Mouse (Mus musculus) regulatory T cell (primary cell): ENCODE data around the gene Kctd5.
"Not testable (repeated sequence)": the region's sequence is repeated elsewhere in the genome, so short reads cannot be mapped to it uniquely, and the experiment has no call there.

ENCODE experiments used
- in situ Hi-C: fragments of 300-600 bp; cut with MboI, MseI; formaldehyde crosslinking; loops from one replicate; pipeline ENCODE4 v1.15.1; 2025; ENCODE audit warnings: high pct_unique_total_duplicates

Kctd5 gene

DNA sequence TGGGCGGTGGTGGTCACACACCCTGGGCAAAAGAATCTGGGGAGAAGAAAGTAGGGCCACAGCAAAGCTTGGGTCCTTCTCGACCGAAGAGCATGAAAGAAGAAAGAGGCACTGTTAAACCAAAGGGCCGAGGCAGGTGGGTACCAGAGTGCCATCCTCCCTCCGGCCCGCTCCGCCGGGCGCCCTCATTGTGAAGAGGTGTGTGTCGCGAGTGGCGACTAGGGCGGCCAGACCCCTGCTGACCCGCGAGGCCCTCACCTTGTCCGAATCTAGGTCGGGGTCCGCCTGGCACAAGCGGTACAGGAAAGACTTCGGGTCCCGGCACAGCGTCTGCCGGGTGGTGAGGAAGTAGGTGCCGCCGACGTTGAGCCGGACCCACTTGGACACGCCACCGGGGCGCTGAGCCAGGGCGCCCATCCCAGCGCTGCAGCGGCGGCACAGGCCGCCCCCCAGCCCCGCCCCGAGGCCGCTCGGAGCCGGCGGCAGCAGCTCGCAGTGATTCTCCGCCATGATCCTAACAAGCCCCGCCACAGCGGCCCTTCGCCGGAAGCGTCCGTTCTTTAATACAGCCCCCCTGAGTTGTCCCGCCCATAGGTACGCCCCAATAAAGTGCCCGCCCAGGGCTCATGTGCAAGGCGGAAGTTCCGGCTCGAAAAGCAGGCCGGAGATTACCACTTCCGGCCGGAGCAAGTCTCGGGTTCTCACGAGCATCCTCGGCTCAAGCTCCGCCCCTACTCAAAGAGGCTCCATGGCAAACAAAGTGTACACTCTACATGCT is at the start of gene Kctd5:
Gene Kctd5, minus strand, starts transcription at position 567 of the 778 bp plus-strand sequence.
- in situ Hi-C loops, result no loop called here

GRCm38 (mm10) chr17:24119446-24119845 is 46.2 kb upstream of the Kctd5 start:
- in situ Hi-C loops, result no loop called here

DNA sequence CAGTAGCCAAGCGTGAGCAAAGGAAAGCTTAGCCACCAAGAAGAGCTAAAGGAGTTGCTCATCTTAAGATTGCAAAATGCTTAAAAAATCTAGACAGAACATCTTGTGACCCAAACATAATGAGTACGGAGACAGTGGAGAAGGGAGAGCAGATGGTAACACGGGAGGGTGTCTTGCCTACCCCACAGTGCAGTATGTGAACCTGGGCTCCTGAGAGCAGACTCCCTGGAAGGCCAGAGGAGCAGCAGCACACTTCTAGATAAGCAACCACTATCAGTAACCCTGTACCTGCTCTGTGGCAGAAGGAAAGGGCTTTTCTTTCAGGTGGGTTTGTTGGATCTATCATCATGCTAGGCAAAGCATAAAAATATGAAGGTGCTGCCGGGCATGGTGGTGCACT is 39.7 kb upstream of the Kctd5 start:
- in situ Hi-C loops, result no loop called here

GRCm38 (mm10) chr17:24111256-24111655 is 38.0 kb upstream of the Kctd5 start:
- in situ Hi-C loops, result no loop called here

DNA sequence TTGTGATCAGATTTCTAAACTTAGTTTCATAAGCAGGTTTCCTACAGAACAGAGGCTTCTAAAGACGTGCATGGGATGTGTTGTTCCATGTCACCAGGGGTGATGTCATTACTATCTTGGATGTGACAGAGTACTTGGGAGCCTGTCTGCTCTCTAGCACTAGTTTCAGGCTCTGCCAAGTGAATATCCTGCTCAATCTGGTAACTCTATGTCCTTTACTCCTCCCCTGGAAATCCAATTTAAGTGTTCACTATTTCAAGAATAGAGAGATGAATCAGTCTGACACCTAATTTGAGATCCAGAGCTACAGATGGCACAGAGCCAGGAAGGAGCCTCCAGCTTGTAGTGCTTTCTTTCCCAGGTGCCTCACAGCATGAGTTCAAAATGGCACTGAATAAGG is 35.6 kb upstream of the Kctd5 start:
- in situ Hi-C loops, result no loop called here

DNA sequence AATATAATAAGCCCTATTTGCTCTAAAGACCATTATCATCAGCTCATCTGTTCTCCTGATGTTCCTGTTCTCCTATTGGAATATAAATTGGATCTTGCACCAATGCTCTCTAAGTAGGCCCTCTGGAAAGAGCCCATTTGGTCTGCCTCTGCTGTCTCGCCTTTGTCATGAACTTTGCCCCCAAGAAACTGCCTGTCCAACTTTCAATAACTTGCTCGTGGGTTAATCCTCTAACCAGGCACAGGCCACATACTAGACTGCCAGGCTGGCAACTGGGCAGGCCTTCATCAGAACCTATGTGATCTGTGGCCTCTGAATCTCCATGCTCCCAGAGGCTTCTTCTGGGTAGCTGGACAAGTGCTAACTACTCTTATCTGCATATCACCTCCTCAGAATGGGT is 31.8 kb upstream of the Kctd5 start:
- in situ Hi-C loops, result no loop called here

DNA sequence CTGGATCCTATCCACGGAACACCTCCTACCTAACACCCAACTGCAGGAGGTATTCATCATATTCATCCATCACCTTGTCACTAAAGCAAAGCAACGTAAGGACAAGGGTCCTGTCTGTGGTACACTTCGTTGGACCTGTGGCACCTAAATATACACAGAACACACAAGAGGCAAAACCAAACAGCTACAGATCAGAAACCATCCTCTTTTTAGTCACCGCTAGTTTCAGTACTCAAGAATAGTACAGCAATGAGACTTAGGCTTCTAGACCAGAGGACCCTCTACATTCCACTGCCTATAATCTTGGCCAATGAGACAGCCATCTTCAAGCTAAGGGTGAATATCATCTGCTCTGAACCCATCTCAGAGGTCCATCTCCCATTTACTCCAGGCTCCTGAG is 25.1 kb upstream of the Kctd5 start:
- in situ Hi-C loops, result no loop called here

- in situ Hi-C loops, result no loop called here
These were observed 17.3 kb upstream of the Kctd5 start for GRCm38 (mm10) chr17:24090575-24090974.

GRCm38 (mm10) chr17:24086399-24086798 is 13.1 kb upstream of the Kctd5 start:
- in situ Hi-C loops, result not testable (repeated sequence)

GRCm38 (mm10) chr17:24084593-24084992 is 11.3 kb upstream of the Kctd5 start:
- in situ Hi-C loops, result loop anchor here (5.0 kb wide), 1 partner anchor 48 kb away; no protein-coding TSS in a partner anchor

GRCm38 (mm10) chr17:24077101-24077500 is 3.8 kb upstream of the Kctd5 start:
- in situ Hi-C loops, result no loop called here

DNA sequence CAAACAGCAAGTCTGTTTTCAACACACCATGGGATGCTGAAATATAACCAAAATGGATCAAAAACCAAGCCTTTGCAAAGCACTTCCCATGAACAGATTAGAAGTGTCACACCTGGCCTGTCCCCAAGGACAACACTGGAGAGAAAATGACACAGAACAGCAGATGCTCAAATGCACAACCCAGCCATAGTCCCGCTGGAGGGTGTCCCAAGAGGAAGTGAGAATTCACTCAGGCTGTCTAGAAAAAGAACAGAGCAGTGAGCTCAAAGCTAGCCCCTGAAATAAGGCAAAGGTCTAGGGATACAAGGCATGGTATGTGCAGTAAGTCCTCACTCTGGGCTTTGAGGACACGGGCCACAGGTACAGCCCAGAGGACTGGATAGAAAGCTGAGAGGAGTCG is 3.8 kb downstream of the Kctd5 start:
- in situ Hi-C loops, result no loop called here

DNA sequence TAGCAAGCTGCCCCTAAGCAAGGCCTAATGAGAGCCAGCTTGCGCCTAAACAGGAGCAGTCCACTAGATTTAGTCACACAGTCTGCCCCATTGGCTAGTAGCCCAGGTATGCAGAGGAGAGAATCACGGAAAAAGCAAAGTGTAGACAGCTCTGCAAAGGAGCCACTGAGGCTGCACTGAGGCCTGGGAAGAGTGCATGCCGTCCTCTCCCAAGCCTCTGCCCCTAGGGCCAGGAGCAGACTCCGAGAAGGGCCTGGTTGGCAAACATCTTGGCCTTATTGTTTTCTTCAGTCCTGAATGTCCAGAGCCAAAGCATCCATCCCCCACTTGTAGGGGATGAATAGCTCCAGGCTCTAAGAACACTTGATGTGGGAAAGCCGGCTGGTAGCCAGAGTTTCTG is 5.0 kb downstream of the Kctd5 start:
- in situ Hi-C loops, result no loop called here

DNA sequence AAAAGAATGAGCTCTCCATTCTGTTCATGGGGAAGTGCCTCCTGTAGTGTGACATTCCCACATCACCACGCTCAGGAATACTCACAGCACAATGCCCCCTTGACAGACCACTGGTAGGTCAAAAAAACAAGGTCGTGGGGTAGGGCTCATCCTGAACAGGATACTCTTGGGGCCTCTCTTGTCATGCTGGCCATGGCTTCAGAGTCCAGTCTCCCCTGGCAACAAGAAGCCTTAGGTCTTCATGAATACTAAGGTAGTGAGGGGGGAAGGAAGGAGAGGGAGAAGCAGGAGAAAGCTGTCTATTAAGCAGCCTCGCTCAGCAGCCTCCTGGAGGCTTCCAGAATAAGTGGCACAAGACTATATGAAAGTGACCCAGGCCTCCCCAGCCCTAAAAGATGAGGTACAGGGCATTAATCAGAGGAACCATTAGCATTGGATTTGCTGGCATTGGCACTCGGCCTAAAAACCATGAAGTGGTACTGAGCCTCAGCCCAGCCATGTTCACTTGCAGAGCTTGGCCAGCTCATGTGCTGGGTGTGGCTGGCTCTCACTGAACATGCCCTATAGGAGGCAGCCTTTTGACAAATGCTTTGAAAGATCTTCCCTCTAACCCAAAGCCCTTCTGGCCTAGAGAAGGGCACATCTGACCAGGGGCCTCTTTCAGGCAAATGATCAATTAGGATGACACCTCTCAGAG is 10.7 kb downstream of the Kctd5 start:
- in situ Hi-C loops, result no loop called here

GRCm38 (mm10) chr17:24057730-24058245 is 15.5 kb downstream of the Kctd5 start:
- in situ Hi-C loops, result no loop called here

DNA sequence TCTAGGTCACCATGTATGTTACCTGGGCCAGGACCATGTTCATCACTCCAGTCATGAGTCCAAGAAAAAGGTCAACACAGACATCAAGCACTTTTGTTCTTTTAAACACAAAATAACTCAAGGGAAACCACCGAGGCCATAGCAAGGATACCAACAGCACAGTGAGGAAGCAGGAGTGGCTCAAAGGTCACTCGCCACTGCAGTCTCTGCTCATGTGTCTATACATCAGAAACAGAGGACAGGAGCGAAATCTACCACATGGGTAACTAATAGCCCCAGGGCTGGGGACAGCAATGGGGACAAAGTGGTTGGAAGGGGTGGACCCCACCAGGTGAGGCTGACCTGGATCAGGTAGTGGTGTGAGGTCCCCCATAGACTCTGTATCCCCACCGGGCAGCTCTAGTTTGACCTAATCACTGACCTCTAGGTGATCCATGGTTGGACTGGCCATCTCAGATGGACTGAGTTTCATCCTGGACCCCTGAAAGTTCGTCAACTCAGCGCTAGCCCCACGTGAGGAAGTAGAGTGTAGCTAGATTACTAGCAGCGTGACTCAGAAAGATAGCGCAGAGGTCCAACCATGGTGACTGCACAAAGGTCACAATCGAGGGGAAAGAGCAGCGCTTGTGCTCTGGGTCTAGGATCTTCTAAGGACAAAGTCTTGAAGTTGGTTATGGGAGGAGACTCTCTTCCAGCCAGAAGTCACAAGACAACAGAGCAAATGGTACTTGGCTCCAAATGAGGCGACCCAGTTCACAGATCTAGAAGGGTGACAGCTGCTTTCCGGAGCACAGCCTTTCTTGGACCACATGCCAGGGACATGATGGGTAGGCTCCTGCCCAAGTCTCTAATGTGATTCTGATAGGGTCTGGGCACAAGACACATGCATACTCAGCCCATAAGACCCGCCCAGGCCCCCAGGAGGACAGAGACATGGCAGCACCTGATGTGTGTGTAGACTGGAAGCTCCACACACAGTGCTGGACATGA is 16.4 kb downstream of the Kctd5 start:
- in situ Hi-C loops, result no loop called here

DNA sequence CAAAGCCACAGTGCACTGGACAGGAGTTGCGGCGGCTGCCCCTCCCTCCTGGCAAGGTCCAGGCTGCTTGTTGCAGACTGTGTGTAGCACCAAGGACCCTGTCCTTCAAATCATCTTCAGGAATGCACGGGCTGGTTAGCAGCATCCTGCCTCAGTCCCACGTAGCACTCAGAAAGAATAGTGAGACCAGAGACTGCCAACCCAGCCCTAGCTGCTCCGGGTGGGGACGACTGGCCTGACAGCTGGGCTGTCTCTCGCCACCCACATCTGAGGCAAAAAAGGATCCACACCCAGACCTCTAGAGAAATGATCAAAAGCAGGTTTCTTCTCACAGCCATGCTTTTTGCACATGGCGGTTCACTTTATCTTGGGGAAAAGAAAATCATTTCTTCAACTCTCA is 24.3 kb downstream of the Kctd5 start:
- in situ Hi-C loops, result no loop called here

- in situ Hi-C loops, result no loop called here
These were observed 25.2 kb downstream of the Kctd5 start for GRCm38 (mm10) chr17:24048053-24048452.

DNA sequence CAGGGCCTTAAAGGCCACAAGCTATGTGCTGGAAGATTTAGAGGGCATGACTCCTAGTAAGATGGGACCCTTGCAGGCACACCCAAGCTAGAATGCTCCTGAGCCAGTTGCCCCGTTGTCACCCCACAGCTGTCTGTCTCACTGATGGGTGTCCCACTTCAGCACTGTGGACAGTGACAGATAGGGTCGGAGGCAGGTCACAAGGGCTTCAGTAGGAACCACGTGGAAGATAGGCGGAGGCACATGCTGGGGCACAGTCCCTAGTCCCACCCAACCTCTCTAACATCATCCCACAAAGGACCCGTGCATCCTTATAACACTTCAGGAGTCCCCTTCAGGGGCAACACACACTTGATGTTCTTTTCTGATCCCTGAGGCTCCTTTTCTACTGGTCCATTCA is 27.3 kb downstream of the Kctd5 start:
- in situ Hi-C loops, result no loop called here

DNA sequence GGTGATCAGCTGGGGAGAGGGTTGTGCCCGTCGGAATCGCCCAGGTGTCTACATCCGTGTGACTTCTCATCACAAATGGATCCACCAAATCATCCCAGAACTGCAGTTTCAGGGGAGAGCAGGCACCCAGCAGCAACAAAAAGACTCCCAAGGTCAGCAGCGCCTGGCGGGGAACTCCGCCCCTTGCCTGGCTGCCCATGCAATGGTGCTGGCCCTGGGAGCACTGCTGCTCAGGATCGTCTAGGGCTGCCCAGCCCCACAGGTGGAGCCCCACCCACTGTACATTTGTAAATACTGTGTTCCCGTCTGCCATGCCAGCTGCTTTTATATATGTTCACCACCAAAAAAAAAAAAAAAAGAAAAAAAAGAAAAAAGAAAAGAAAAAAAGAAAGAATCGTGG is 27.7 kb downstream of the Kctd5 start:
- in situ Hi-C loops, result no loop called here

GRCm38 (mm10) chr17:24044482-24044881 is 28.8 kb downstream of the Kctd5 start:
- in situ Hi-C loops, result no loop called here

DNA sequence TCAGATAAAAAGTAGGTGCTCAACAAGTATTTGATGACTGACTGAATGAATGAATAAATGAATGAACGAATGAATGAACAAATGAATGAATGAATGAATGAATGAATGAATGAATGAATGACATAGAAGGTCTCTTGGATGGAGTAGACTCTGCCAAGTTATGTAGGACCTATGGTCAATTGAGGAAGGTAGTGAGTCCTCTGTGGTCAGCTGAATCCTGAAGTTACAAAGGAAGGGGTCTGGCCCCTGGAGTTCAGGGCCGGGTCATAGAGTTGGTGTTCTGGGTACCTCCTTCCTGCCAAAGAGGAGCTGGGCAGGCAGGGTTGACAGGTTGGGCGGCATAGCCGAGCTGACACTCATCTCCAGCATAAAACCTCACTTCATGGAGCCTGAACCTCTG is 35.4 kb downstream of the Kctd5 start, which contains the start of gene Prss27:
Gene Prss27, plus strand, starts transcription at position 301 of the 400 bp plus-strand sequence.
- in situ Hi-C loops, result no loop called here
